Mouse (Mus musculus): ENCODE data around the gene Zcchc7. TPM values are rescaled to one million over a fixed set of nuclear protein-coding genes. Genes with fewer than 3 reads are reported as not detected.

The Zcchc7 gene
- polyA plus RNA-seq, 1 experiment from 2014 or later: 22.2 TPM

GRCm38 (mm10) chr4:44979794-44980338, 224.2 kb downstream of the Zcchc7 start:
- Histone ChIP-seq H3K4me1 (peaks cover 42% of the 10 kb centered on the region), H3K27ac (replicated peaks) (no peak overlapping the region)
- 75% methylated on average over 7 of the region's 7 CpGs for WGBS

GRCm38 (mm10) chr4:44981280-44981973, 225.8 kb downstream of the Zcchc7 start, which contains the start of gene Grhpr:
TSS of gene Grhpr (plus strand) at chr4:44981395.
- peaks cover 47% of the 10 kb centered on the region for H3K4me1 ChIP-seq
- H3K36me3 ChIP-seq (replicated peaks): peaks cover 27% of the 10 kb centered on the region
- peak; percentile 95 for DNase-seq (ENCODE audit: low spot score)
- under 1% methylated on average over 40 of the region's 40 CpGs for WGBS
- peak within 1 kb of the TSS; percentile 85 for H3K4me3 ChIP-seq
- H3K27ac ChIP-seq (replicated peaks): peak within 1 kb of the TSS; percentile 93
- no peaks in the 10 kb centered on the region for H3K9me3 ChIP-seq
- no peaks in the 10 kb centered on the region for H3K27me3 ChIP-seq (replicated peaks; ENCODE audit: low read depth, poor library complexity, severe bottlenecking)

More at GRCm38 (mm10) chr4:44979794-44980338, 224.2 kb downstream of the Zcchc7 start:
- no peak for DNase-seq (ENCODE audit: low spot score)
- H3K27me3 ChIP-seq (replicated peaks; ENCODE audit: low read depth, poor library complexity, severe bottlenecking): no peaks in the 10 kb centered on the region
- H3K36me3 ChIP-seq (replicated peaks): peaks cover 12% of the 10 kb centered on the region
- H3K9me3 ChIP-seq: no peaks in the 10 kb centered on the region
- no peak overlapping the region for H3K4me3 ChIP-seq

Small RNA genes lying within 50 kb of the gene (microRNA-seq; reads per million reads assigned to microRNA genes)
- not detected for gene Gm22639

Other genes starting within 250 kb of the Zcchc7 start
- 0.56 and 0.57 TPM in 2 replicates for gene Pax5, start 45.4 kb upstream of the Zcchc7 start, polyA plus RNA-seq (2016; fragmentation: Nextera tagmentation; extraction: Ambion mirVana)
- 57.8 and 69.1 TPM in 2 replicates for gene Grhpr, start 225.5 kb downstream of the Zcchc7 start, polyA plus RNA-seq (2016; fragmentation: Nextera tagmentation; extraction: Ambion mirVana)

Measured in embryonic facial prominence, embryonic 10.5 days (tissue).